Mouse (Mus musculus) liver, embryonic 14.5 days (tissue): Measurements from ENCODE around the gene Dnaja1.

Source experiments
- CTCF ChIP-seq: IDR thresholded peaks from 2 replicates; pipeline ENCODE4 v1.5.1; 2016; ENCODE audit warnings: antibody characterized with exemption, low read depth, control low read depth
- EP300 ChIP-seq: IDR thresholded peaks from 2 replicates; pipeline ENCODE4 v1.6.1; 2016; ENCODE audit warnings: antibody characterized with exemption, low read depth

DNA sequence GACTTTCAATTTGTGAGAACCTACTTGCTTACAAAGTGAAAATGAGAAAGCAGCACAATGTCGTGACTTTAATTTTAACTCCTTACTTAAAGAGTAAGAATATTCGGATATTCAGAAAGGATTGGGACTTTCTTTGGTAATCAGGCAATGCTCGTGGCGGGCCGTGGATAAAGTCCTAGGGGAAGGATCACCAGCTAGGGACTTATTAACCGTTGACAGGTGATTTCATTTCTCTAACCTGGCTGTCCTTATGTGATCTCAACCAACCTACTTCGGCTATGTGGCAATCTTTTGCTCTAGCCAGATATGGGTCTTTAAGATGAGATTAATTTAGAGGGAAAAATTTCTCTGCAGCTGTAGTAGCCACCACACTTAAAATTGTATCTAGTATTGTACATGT is 3.2 kb downstream of the Dnaja1 start:
- TF ChIP-seq CTCF (no peak), EP300 (no peak)
